Mouse (Mus musculus) embryonic facial prominence, embryonic 13.5 days (tissue): ENCODE measurements around the gene Abhd17c. TPM values are rescaled to one million over a fixed set of nuclear protein-coding genes. Genes with fewer than 3 reads are reported as not detected.

Experiments
- ATAC-seq: fragments of 200-750 bp; cut with Nextera tagmentation; 2 replicates; pipeline ENCODE4 v1.8.0; 2017; ENCODE audit warnings: low read depth; ENCODE audit not compliant: insufficient number of reproducible peaks, insufficient read depth, low FRiP score, low TSS enrichment
- H3K27ac ChIP-seq: fragments of 300-500 bp; sonication (generic); 2 replicates; pipeline ENCODE4 v1.5.1; 2015; ENCODE audit warnings: moderate library complexity, mild to moderate bottlenecking, inconsistent platforms
- H3K27me3 ChIP-seq: fragments of 300-500 bp; sonication (generic); 2 replicates; pipeline ENCODE4 v1.6.1; 2015; ENCODE audit warnings: mild to moderate bottlenecking, inconsistent platforms
- H3K36me3 ChIP-seq: fragments of 300-500 bp; sonication (generic); 2 replicates; pipeline ENCODE4 v1.6.1; 2015; ENCODE audit warnings: mild to moderate bottlenecking, inconsistent platforms
- H3K4me1 ChIP-seq: fragments of 300-500 bp; sonication (generic); 2 replicates; pipeline ENCODE4 v1.6.1; 2015; ENCODE audit warnings: inconsistent platforms
- H3K4me2 ChIP-seq: fragments of 300-500 bp; sonication (generic); 2 replicates; pipeline ENCODE4 v1.6.1; 2015; ENCODE audit warnings: moderate library complexity, mild to moderate bottlenecking, inconsistent platforms
- H3K4me3 ChIP-seq: fragments of 300-500 bp; sonication (generic); 2 replicates; pipeline ENCODE4 v1.5.1; 2015; ENCODE audit warnings: mild to moderate bottlenecking, inconsistent platforms
- H3K9ac ChIP-seq: fragments of 300-500 bp; sonication (generic); 2 replicates; pipeline ENCODE4 v1.6.1; 2015; ENCODE audit warnings: mild to moderate bottlenecking, inconsistent platforms
- H3K9me3 ChIP-seq: fragments of 300-500 bp; sonication (generic); 2 replicates; pipeline ENCODE4 v1.6.1; 2016; ENCODE audit warnings: inconsistent platforms
- WGBS: fragments of 180-500 bp; shearing (Covaris S2); methylation state at CpG from one replicate; pipeline ENCODE4 v1.1.7; 2015; ENCODE audit warnings: mixed read lengths; 5-methylcytosine and 5-hydroxymethylcytosine counted together
- polyA plus RNA-seq: library from polyadenylated mRNA; unstranded; fragments of >200 nt; fragmentation: Nextera tagmentation; extraction: Ambion mirVana; gene quantifications from 2 replicates; pipeline ENCODE4 v1.2.1, GENCODE M21; 2015

Abhd17c gene
- polyA plus RNA-seq, 1 experiment from 2014 or later = 11.7 TPM

GRCm38 (mm10) chr7:84090793-84091192 lies 60.9 kb downstream of the Abhd17c start:
- Histone ChIP-seq H3K27ac (no peak overlapping the region), H3K27me3 (peaks cover 24% of the 10 kb centered on the region), H3K9me3 (no peaks in the 10 kb centered on the region), H3K4me1 (peaks cover 8% of the 10 kb centered on the region), H3K4me3 (no peak overlapping the region), H3K4me2 (no peak overlapping the region), H3K36me3 (no peaks in the 10 kb centered on the region), H3K9ac (no peak overlapping the region)
- WGBS = 50% methylated on average over 4 of the region's 4 CpGs
- no peak for ATAC-seq

GRCm38 (mm10) chr7:84089777-84090176 lies 61.9 kb downstream of the Abhd17c start:
- 16% methylated on average over 1 of the region's 1 CpGs for WGBS
- Histone ChIP-seq H3K4me1 (peaks cover 16% of the 10 kb centered on the region), H3K4me3 (no peak overlapping the region), H3K9ac (no peak overlapping the region), H3K36me3 (no peaks in the 10 kb centered on the region), H3K27me3 (peaks cover 34% of the 10 kb centered on the region), H3K9me3 (no peaks in the 10 kb centered on the region), H3K27ac (no peak overlapping the region), H3K4me2 (no peak overlapping the region)
- no peak for ATAC-seq

- no peaks in the 10 kb centered on the region for H3K9me3 ChIP-seq
- no peak overlapping the region for H3K27ac ChIP-seq
- H3K4me3 ChIP-seq = no peak overlapping the region
- peaks cover 16% of the 10 kb centered on the region for H3K4me1 ChIP-seq
- H3K9ac ChIP-seq = no peak overlapping the region
- no peaks in the 10 kb centered on the region for H3K36me3 ChIP-seq
- 9% methylated on average over 4 of the region's 4 CpGs for WGBS
- ATAC-seq = no peak
- H3K4me2 ChIP-seq = no peak overlapping the region
- H3K27me3 ChIP-seq = peaks cover 39% of the 10 kb centered on the region
These were observed 62.7 kb downstream of the Abhd17c start for GRCm38 (mm10) chr7:84088971-84089370.

- no peak overlapping the region for H3K9ac ChIP-seq
- WGBS = 66% methylated on average over 3 of the region's 3 CpGs
- H3K4me2 ChIP-seq = no peak overlapping the region
- ATAC-seq = no peak
- no peak overlapping the region for H3K4me3 ChIP-seq
- H3K36me3 ChIP-seq = no peaks in the 10 kb centered on the region
- no peaks in the 10 kb centered on the region for H3K9me3 ChIP-seq
- H3K4me1 ChIP-seq = peaks cover 16% of the 10 kb centered on the region
- H3K27ac ChIP-seq = no peak overlapping the region
- peaks cover 39% of the 10 kb centered on the region for H3K27me3 ChIP-seq
These were observed 63.5 kb downstream of the Abhd17c start for GRCm38 (mm10) chr7:84088191-84088590.

- Histone ChIP-seq H3K36me3 (no peaks in the 10 kb centered on the region), H3K4me1 (peaks cover 16% of the 10 kb centered on the region), H3K27me3 (peaks cover 39% of the 10 kb centered on the region), H3K9me3 (no peaks in the 10 kb centered on the region), H3K27ac (no peak within 1 kb of the TSS), H3K4me2 (peak within 1 kb of the TSS; percentile 86), H3K4me3 (peak within 1 kb of the TSS; percentile 50), H3K9ac (peak within 1 kb of the TSS; percentile 64)
- peak; percentile 63; the same call in 1 of the 2 replicates for ATAC-seq
- WGBS = under 1% methylated on average over 54 of the region's 54 CpGs
These were observed 65.5 kb downstream of the Abhd17c start, which contains the start of gene Cemip for GRCm38 (mm10) chr7:84086039-84086829. Gene Cemip (minus strand): TSS chr7:84086502.

- peaks cover 39% of the 10 kb centered on the region for H3K27me3 ChIP-seq
- ATAC-seq = no peak
- WGBS = 5% methylated on average over 39 of the region's 39 CpGs
These were observed 66.4 kb downstream of the Abhd17c start for GRCm38 (mm10) chr7:84085049-84085945.

GRCm38 (mm10) chr7:84077257-84078013 lies 74.3 kb downstream of the Abhd17c start:
- Histone ChIP-seq H3K4me2 (no peak overlapping the region), H3K27me3 (no peaks in the 10 kb centered on the region), H3K9me3 (no peaks in the 10 kb centered on the region), H3K27ac (no peak overlapping the region), H3K36me3 (no peaks in the 10 kb centered on the region), H3K4me3 (no peak overlapping the region), H3K4me1 (0 out of 2 replicates have a peak, but pooled peaks cover 2% of the 10 kb centered on the region), H3K9ac (no peak overlapping the region)
- no peak for ATAC-seq
- 57% methylated on average over 7 of the region's 7 CpGs for WGBS

More at GRCm38 (mm10) chr7:84085049-84085945, 66.4 kb downstream of the Abhd17c start:
- Histone ChIP-seq H3K4me3 (peak overlapping the region; percentile 50), H3K4me2 (peak overlapping the region; percentile 86), H3K9me3 (no peaks in the 10 kb centered on the region), H3K36me3 (no peaks in the 10 kb centered on the region), H3K9ac (no peak overlapping the region), H3K27ac (no peak overlapping the region), H3K4me1 (peaks cover 16% of the 10 kb centered on the region)

GRCm38 (mm10) chr7:84074266-84074665 lies 77.4 kb downstream of the Abhd17c start:
- Histone ChIP-seq H3K4me1 (peaks cover 9% of the 10 kb centered on the region; the same call in 1 of the 2 replicates), H3K27ac (no peak overlapping the region), H3K4me2 (no peak overlapping the region), H3K9me3 (no peaks in the 10 kb centered on the region), H3K36me3 (no peaks in the 10 kb centered on the region), H3K4me3 (no peak overlapping the region), H3K9ac (no peak overlapping the region), H3K27me3 (no peaks in the 10 kb centered on the region)
- 76% methylated on average over 8 of the region's 8 CpGs for WGBS
- no peak for ATAC-seq

- H3K27ac ChIP-seq = no peak overlapping the region
- H3K4me1 ChIP-seq = peaks cover 9% of the 10 kb centered on the region; the same call in 1 of the 2 replicates
- H3K27me3 ChIP-seq = no peaks in the 10 kb centered on the region
- H3K4me2 ChIP-seq = no peak overlapping the region
- H3K9ac ChIP-seq = no peak overlapping the region
- H3K36me3 ChIP-seq = no peaks in the 10 kb centered on the region
- ATAC-seq = no peak
- WGBS = 84% methylated on average over 3 of the region's 3 CpGs
- H3K4me3 ChIP-seq = no peak overlapping the region
- no peaks in the 10 kb centered on the region for H3K9me3 ChIP-seq
These were observed 77.8 kb downstream of the Abhd17c start for GRCm38 (mm10) chr7:84073856-84074255.

GRCm38 (mm10) chr7:84068931-84069330 lies 82.8 kb downstream of the Abhd17c start:
- 60% methylated on average over 5 of the region's 5 CpGs for WGBS
- Histone ChIP-seq H3K4me1 (peaks cover 6% of the 10 kb centered on the region; the same call in 1 of the 2 replicates), H3K9ac (no peak overlapping the region), H3K27ac (no peak overlapping the region), H3K4me3 (no peak overlapping the region), H3K27me3 (no peaks in the 10 kb centered on the region), H3K4me2 (no peak overlapping the region), H3K36me3 (no peaks in the 10 kb centered on the region), H3K9me3 (no peaks in the 10 kb centered on the region)
- ATAC-seq = no peak

- no peak overlapping the region for H3K27ac ChIP-seq
- WGBS = 88% methylated on average over 7 of the region's 7 CpGs
- no peak for ATAC-seq
- no peaks in the 10 kb centered on the region for H3K36me3 ChIP-seq
- peaks cover 10% of the 10 kb centered on the region for H3K4me1 ChIP-seq
- no peak overlapping the region for H3K4me3 ChIP-seq
- no peak overlapping the region for H3K4me2 ChIP-seq
- H3K9me3 ChIP-seq = no peaks in the 10 kb centered on the region
- H3K27me3 ChIP-seq = no peaks in the 10 kb centered on the region
- no peak overlapping the region for H3K9ac ChIP-seq
These were observed 91.9 kb downstream of the Abhd17c start for GRCm38 (mm10) chr7:84059799-84060198.
